Mouse (Mus musculus): Measurements from ENCODE around the gene Ccdc88b. TPM values are rescaled to one million over a fixed set of nuclear protein-coding genes. Genes with fewer than 3 reads are reported as not detected.

Gene Ccdc88b
- polyA plus RNA-seq (2012) = 73.0 and 102 TPM in 2 replicates

GRCm38 (mm10) chr19:6858031-6858430 is at the start of gene Ccdc88b:
Gene Ccdc88b (minus strand): TSS chr19:6858211.
- no peak for TF ChIP-seq GATA1 (IDR thresholded peaks at IDR 0.05; ENCODE audit: low read length)

- TF ChIP-seq GATA1 (IDR thresholded peaks at IDR 0.05; ENCODE audit: low read length) = no peak
Observed at GRCm38 (mm10) chr19:6907094-6907493, 49.1 kb upstream of the Ccdc88b start.

GRCm38 (mm10) chr19:6906199-6906598 is 48.2 kb upstream of the Ccdc88b start:
- no peak for TF ChIP-seq GATA1 (IDR thresholded peaks at IDR 0.05; ENCODE audit: low read length)

- TF ChIP-seq GATA1 (IDR thresholded peaks at IDR 0.05; ENCODE audit: low read length) = no peak
Observed at GRCm38 (mm10) chr19:6905498-6906159, 47.6 kb upstream of the Ccdc88b start.

- no peak for TF ChIP-seq GATA1 (IDR thresholded peaks at IDR 0.05; ENCODE audit: low read length)
Observed at GRCm38 (mm10) chr19:6904846-6905245, 46.8 kb upstream of the Ccdc88b start.

- no peak for TF ChIP-seq GATA1 (IDR thresholded peaks at IDR 0.05; ENCODE audit: low read length)
Observed at GRCm38 (mm10) chr19:6903031-6903430, 45.0 kb upstream of the Ccdc88b start.

- TF ChIP-seq GATA1 (IDR thresholded peaks at IDR 0.05; ENCODE audit: low read length) = no peak
Observed at GRCm38 (mm10) chr19:6899641-6900040, 41.6 kb upstream of the Ccdc88b start.

- TF ChIP-seq GATA1 (IDR thresholded peaks at IDR 0.05; ENCODE audit: low read length) = no peak
Observed at GRCm38 (mm10) chr19:6893731-6894451, 35.9 kb upstream of the Ccdc88b start.

GRCm38 (mm10) chr19:6892512-6892911 is 34.5 kb upstream of the Ccdc88b start:
- no peak for TF ChIP-seq GATA1 (IDR thresholded peaks at IDR 0.05; ENCODE audit: low read length)

GRCm38 (mm10) chr19:6877965-6878364 is 20.0 kb upstream of the Ccdc88b start:
- TF ChIP-seq GATA1 (IDR thresholded peaks at IDR 0.05; ENCODE audit: low read length) = no peak

GRCm38 (mm10) chr19:6876799-6877198 is 18.8 kb upstream of the Ccdc88b start:
- no peak for TF ChIP-seq GATA1 (IDR thresholded peaks at IDR 0.05; ENCODE audit: low read length)

GRCm38 (mm10) chr19:6875834-6876233 is 17.8 kb upstream of the Ccdc88b start:
- TF ChIP-seq GATA1 (IDR thresholded peaks at IDR 0.05; ENCODE audit: low read length) = no peak

- no peak for TF ChIP-seq GATA1 (IDR thresholded peaks at IDR 0.05; ENCODE audit: low read length)
Observed at GRCm38 (mm10) chr19:6874257-6874656, 16.2 kb upstream of the Ccdc88b start.

- TF ChIP-seq GATA1 (IDR thresholded peaks at IDR 0.05; ENCODE audit: low read length) = no peak
Observed at GRCm38 (mm10) chr19:6872701-6873100, 14.7 kb upstream of the Ccdc88b start.

GRCm38 (mm10) chr19:6871574-6872271 is 13.7 kb upstream of the Ccdc88b start:
- no peak for TF ChIP-seq GATA1 (IDR thresholded peaks at IDR 0.05; ENCODE audit: low read length)

- no peak for TF ChIP-seq GATA1 (IDR thresholded peaks at IDR 0.05; ENCODE audit: low read length)
Observed at GRCm38 (mm10) chr19:6869355-6869754, 11.3 kb upstream of the Ccdc88b start.
